Mouse (Mus musculus) stomach, embryonic 14.5 days (tissue): ENCODE measurements at regions not wholly inside any gene's neighbourhood (a gene's known extent, or its start where the extent isn't known, plus 50 kb on each side); places are given as distances from the start of the nearest gene placed in this dataset.
A peak's percentile ranks its signal among the peaks of the same experiment; 100 is the strongest.

Experiments used
- ATAC-seq: fragments of 200-750 bp; cut with Nextera tagmentation; 2 replicates; pipeline ENCODE4 v1.8.0; 2017; ENCODE audit warnings: low read depth, moderate TSS enrichment; ENCODE audit not compliant: insufficient number of reproducible peaks, insufficient read depth, low FRiP score
- H3K27ac ChIP-seq: fragments of 300-500 bp; sonication (generic); 2 replicates; pipeline ENCODE4 v1.5.1; 2014; ENCODE audit warnings: mild to moderate bottlenecking, low read length, moderate library complexity, mixed read lengths
- H3K27me3 ChIP-seq: fragments of 300-500 bp; sonication (generic); 2 replicates; pipeline ENCODE4 v1.6.1; 2014; ENCODE audit warnings: low read length, control low read depth, mixed read lengths; ENCODE audit not compliant: control insufficient read depth, insufficient read depth
- H3K36me3 ChIP-seq: fragments of 300-500 bp; sonication (generic); 2 replicates; pipeline ENCODE4 v1.6.1; 2014; ENCODE audit warnings: mild to moderate bottlenecking, control low read depth, low read length, moderate library complexity, mixed read lengths; ENCODE audit not compliant: control insufficient read depth, insufficient read depth
- H3K4me1 ChIP-seq: fragments of 300-500 bp; sonication (generic); 2 replicates; pipeline ENCODE4 v1.6.1; 2014; ENCODE audit warnings: low read length, control low read depth, mixed read lengths; ENCODE audit not compliant: control insufficient read depth, insufficient read depth
- H3K4me2 ChIP-seq: fragments of 300-500 bp; sonication (generic); replicated peaks from 2 replicates; pipeline ENCODE4 v1.6.1; 2014; ENCODE audit warnings: low read depth, low read length, control low read depth
- H3K4me3 ChIP-seq: fragments of 300-500 bp; sonication (generic); 2 replicates; pipeline ENCODE4 v1.5.1; 2014; ENCODE audit warnings: low read depth, low read length, control low read depth
- H3K9ac ChIP-seq: fragments of 300-500 bp; sonication (generic); replicated peaks from 2 replicates; pipeline ENCODE4 v1.6.1; 2014; ENCODE audit warnings: low read depth, mild to moderate bottlenecking, control low read depth, low read length, moderate library complexity, mixed read lengths
- H3K9me3 ChIP-seq: fragments of 300-500 bp; sonication (generic); 2 replicates; pipeline ENCODE4 v1.6.1; 2016; ENCODE audit warnings: low read depth, low read length, control low read depth; ENCODE audit not compliant: control insufficient read depth
- WGBS: fragments of 180-500 bp; shearing (Covaris S2); extraction: QIAGEN DNeasy Blood & Tissue Kit; methylation state at CpG from one replicate; pipeline ENCODE4 v1.1.7; 2014; 5-methylcytosine and 5-hydroxymethylcytosine counted together

DNA sequence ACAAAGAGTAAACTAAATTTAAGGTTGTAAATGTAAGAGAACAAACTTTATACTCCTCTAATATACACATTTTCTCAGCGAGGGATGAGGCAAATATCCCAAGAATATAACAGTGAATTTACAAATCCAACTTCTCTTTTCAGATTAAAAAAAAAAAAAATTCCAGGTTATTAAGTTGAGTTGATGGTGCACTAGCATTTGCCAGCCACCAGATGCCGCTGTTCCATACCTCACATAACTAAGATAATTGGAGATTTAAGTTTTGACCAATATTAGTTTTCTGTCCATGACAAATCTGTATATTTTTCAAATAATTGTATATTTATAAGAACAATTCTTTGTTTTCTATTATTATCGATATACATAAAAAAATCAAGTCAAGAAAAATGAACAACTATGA, 319.9 kb upstream of the Kcnh7 start:
- ATAC-seq: no peak
- no peak overlapping the region for H3K27ac ChIP-seq
- no peaks in the 10 kb centered on the region for H3K9me3 ChIP-seq
- no peak overlapping the region for H3K9ac ChIP-seq
- H3K27me3 ChIP-seq: no peaks in the 10 kb centered on the region
- 6% methylated on average over 3 of the region's 3 CpGs for WGBS
- no peak overlapping the region for H3K4me2 ChIP-seq
- no peaks in the 10 kb centered on the region for H3K4me1 ChIP-seq
- no peak overlapping the region for H3K4me3 ChIP-seq
- H3K36me3 ChIP-seq: no peaks in the 10 kb centered on the region

DNA sequence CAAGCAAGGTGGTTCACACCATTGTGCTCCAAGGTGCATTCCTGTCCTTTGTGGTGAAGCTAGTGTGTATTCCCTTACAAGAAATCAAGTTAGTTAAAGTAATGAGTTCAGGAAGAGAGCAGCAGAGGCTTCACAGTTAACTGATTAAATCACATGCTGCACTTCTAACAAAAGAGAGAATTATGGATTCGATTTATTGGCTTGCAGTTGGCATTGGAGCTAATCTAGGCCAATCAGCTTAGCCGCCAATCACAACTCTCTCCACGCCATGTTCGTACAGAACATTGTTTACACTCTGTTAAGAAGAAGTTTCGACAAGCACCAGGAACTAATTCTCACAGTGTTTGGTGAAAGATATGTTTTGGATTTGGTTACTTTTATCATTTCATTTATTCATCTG, 292.3 kb upstream of the Kcnh7 start:
- no peak for ATAC-seq
- Histone ChIP-seq H3K9ac (no peak overlapping the region), H3K27ac (no peak overlapping the region), H3K4me3 (no peak overlapping the region), H3K27me3 (no peaks in the 10 kb centered on the region), H3K9me3 (no peaks in the 10 kb centered on the region), H3K4me1 (no peaks in the 10 kb centered on the region), H3K36me3 (no peaks in the 10 kb centered on the region), H3K4me2 (no peak overlapping the region)
- 51% methylated on average over 5 of the region's 5 CpGs for WGBS

DNA sequence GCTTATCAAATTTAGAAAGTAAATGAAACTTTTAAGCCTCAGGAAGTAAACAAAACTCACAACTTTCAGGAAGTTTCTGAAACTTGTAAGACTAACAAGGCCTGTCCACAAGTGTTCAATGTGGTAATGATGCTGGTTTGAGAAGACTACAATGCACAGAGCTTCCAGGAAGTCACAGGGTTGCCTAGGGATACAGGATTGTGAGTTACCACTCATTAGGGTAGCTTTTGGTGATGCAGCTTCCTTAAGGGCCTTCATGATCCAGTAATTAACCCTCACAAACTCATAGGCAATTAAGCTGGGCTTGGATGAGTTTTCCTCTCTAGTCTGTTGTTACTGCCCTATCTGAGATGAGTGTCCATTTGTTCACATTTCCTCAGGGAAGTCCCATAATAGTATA, 291.2 kb upstream of the Kcnh7 start:
- Histone ChIP-seq H3K36me3 (no peaks in the 10 kb centered on the region), H3K27me3 (no peaks in the 10 kb centered on the region), H3K9ac (no peak overlapping the region), H3K4me1 (no peaks in the 10 kb centered on the region), H3K9me3 (no peaks in the 10 kb centered on the region), H3K4me3 (no peak overlapping the region), H3K27ac (no peak overlapping the region), H3K4me2 (no peak overlapping the region)
- no peak for ATAC-seq

DNA sequence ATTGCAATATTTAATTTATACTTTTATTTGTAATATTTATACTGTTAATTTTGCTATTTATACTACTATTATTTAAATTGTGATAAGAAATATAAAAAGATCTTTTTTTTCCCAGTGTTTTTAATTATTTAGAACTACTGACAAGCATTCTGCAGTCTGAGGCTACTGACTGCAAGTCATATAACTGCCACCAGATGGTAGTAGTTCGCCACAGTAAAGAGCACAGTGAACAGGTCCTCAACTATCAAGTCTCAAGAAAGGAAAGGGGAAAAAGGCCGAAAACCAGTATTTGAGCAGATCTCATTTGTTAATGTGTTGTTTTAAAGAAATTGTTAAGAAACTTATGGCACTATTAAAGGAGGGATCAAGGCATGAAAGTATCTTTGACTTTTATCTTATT, 289.6 kb upstream of the Kcnh7 start:
- WGBS: 16% methylated on average over 2 of the region's 2 CpGs
- Histone ChIP-seq H3K4me2 (no peak overlapping the region), H3K27ac (no peak overlapping the region), H3K9ac (no peak overlapping the region), H3K36me3 (no peaks in the 10 kb centered on the region), H3K27me3 (no peaks in the 10 kb centered on the region), H3K4me3 (no peak overlapping the region), H3K9me3 (no peaks in the 10 kb centered on the region), H3K4me1 (no peaks in the 10 kb centered on the region)
- peak; percentile 42; the same call in 1 of the 2 replicates for ATAC-seq

DNA sequence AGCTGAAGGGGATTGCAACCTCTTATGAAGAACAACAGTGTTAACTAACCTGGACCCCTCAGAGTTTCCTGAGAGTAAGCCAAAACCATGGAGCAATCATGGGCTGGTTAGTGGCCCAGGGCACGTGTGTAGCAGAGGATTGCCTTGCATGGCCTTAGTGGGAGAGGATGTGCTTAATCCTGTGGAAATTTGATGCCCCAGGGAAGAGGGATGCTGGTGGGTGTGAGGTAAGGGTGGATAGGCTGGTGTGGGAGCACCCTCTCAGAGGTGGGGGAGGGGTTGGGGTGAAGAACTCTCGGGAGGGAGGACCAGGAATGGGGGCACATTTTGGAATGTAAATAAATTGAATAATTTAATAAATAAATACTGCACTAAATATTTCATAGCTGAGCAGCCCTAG, 288.2 kb upstream of the Kcnh7 start:
- Histone ChIP-seq H3K4me1 (no peaks in the 10 kb centered on the region), H3K27me3 (no peaks in the 10 kb centered on the region), H3K4me2 (no peak overlapping the region), H3K4me3 (no peak overlapping the region), H3K27ac (no peak overlapping the region), H3K9me3 (no peaks in the 10 kb centered on the region), H3K36me3 (no peaks in the 10 kb centered on the region), H3K9ac (no peak overlapping the region)
- 47% methylated on average over 2 of the region's 2 CpGs for WGBS
- ATAC-seq: 0 out of 2 replicates have a peak, but pooled peaks have one; percentile 14

DNA sequence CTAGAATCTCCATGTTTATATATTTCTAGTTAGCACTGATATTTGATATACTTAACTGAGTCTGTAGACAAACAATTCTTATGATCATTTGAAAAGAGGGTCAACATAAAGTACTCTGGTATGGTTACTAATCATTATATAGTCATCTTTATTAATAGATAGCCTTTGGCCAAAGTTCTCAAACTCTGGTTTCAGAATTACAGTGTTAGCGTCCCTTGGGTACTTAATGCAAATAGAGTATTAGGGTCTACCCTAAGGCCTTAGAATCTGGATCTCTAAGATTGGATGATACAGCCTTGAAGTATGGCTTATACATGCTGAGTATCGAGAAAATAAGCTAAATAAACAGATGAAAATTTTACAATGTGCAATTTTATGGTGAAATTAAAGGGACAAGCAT, 275.0 kb upstream of the Kcnh7 start:
- Histone ChIP-seq H3K9me3 (no peaks in the 10 kb centered on the region), H3K4me2 (no peak overlapping the region), H3K4me3 (no peak overlapping the region), H3K27ac (no peak overlapping the region), H3K27me3 (no peaks in the 10 kb centered on the region), H3K36me3 (no peaks in the 10 kb centered on the region), H3K9ac (no peak overlapping the region), H3K4me1 (0 out of 2 replicates have a peak, but pooled peaks cover 4% of the 10 kb centered on the region)
- WGBS: 79% methylated on average over 2 of the region's 2 CpGs
- ATAC-seq: no peak

DNA sequence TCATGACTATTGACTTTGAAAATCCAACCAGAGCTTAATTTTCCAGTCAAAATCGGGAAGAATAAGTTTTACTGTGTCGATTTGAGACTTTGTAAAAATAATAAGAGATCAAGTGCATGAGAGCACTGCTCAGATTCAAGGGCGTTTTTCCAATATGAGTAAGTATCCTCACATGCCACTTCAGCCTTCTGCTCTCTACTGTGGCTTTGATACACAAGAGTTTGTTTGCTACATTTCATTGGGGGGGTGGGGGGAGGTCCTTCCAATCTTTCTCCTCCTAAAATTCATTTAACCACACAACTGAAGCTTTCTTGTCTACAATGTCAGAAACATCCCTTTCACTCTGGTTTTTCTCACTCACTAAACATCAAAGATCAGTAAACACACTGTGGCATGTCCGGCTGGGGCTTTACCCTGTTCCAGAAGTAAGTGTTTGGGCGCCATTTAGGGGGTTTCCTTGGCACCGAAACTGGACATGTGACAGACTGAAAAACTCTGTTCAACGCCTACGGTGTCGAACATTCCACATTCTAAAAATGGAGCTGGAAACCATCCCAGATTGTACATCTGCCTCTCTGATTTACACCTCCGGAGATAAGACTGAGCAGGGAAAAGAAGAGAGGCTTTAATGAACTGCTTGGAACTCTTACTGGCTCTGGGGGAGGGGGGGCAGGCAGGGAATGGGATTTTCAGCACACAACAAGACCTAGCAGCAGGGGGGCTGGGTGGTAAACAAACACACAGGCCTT, 270.4 kb upstream of the Kcnh7 start:
- Histone ChIP-seq H3K4me3 (no peak overlapping the region), H3K4me2 (no peak overlapping the region), H3K36me3 (no peaks in the 10 kb centered on the region), H3K27me3 (no peaks in the 10 kb centered on the region), H3K4me1 (0 out of 2 replicates have a peak, but pooled peaks cover 4% of the 10 kb centered on the region), H3K27ac (no peak overlapping the region), H3K9ac (no peak overlapping the region), H3K9me3 (no peaks in the 10 kb centered on the region)
- WGBS: 51% methylated on average over 10 of the region's 10 CpGs
- ATAC-seq: no peak

DNA sequence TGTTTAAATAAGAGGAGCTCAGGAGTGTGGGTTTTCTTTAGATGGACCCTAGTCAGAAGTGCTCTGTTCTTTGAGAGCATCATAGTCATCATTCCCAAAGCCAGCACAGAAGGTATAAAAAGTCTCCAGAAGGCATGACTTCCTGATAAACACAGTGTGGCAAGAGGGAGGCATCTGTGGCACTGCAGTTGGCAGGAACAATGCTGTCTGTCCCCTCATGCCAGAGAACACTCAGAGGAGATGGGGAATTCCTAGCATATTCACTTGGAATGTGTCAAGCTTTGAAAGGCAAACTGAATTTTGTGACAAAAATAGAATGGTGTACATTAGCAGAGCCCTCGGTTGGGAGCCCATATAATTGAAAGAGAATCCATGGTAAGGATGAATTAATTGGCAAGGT, 268.8 kb upstream of the Kcnh7 start:
- H3K36me3 ChIP-seq: no peaks in the 10 kb centered on the region
- ATAC-seq: no peak
- no peak overlapping the region for H3K27ac ChIP-seq
- H3K27me3 ChIP-seq: no peaks in the 10 kb centered on the region
- no peak overlapping the region for H3K9ac ChIP-seq
- H3K4me3 ChIP-seq: no peak overlapping the region
- WGBS: 61% methylated on average over 1 of the region's 1 CpGs
- no peaks in the 10 kb centered on the region for H3K9me3 ChIP-seq
- H3K4me1 ChIP-seq: 0 out of 2 replicates have a peak, but pooled peaks cover 4% of the 10 kb centered on the region
- H3K4me2 ChIP-seq: no peak overlapping the region

DNA sequence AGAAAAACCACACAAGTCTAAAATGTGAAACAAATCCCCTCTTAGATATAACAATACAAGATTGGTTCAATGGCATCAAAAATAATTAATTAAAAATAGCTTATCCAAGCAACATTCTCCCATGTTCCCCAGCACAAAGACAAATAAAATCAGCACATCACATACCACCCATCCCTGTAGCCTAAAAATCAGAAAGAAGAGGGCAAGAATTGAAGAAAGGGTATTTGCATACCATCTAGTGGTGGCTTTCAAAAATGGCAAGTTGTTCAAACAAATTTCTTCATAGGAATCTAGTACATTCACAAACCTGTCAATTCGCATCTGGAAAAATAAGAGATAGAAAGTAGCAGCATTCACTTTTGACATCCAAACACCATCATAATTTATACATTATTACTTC, 268.1 kb upstream of the Kcnh7 start:
- no peak overlapping the region for H3K9ac ChIP-seq
- no peak for ATAC-seq
- WGBS: 50% methylated on average over 1 of the region's 1 CpGs

More for the DNA sequence above, 268.1 kb upstream of the Kcnh7 start:
- no peaks in the 10 kb centered on the region for H3K36me3 ChIP-seq
- H3K27ac ChIP-seq: no peak overlapping the region
- no peak overlapping the region for H3K4me3 ChIP-seq
- no peak overlapping the region for H3K4me2 ChIP-seq
- no peaks in the 10 kb centered on the region for H3K9me3 ChIP-seq
- no peaks in the 10 kb centered on the region for H3K27me3 ChIP-seq
- 0 out of 2 replicates have a peak, but pooled peaks cover 4% of the 10 kb centered on the region for H3K4me1 ChIP-seq
